Mouse (Mus musculus): Measurements from ENCODE around the gene Mrc2.

Mrc2 gene

DNA sequence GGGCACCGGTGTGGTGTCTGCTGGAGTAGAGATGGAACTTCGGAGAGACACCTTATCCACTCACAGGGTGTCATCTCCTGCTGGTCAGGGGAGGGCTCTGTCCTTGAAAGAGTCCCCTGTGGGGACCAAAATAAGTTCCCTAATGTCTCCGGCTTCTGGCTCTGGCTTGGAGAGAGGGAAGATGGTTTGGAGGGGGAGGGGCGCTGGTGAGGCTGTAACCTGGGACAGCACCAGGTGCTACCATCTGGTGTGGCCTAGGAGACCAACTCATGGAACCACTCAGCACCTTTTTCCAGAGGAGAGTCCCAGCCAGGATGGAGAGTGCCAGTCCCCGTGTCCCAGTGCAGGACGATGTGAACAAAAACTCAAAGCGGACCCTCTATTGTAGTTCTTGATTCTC lies 58.2 kb downstream of the Mrc2 start:
- no peak for DNase-seq

DNA sequence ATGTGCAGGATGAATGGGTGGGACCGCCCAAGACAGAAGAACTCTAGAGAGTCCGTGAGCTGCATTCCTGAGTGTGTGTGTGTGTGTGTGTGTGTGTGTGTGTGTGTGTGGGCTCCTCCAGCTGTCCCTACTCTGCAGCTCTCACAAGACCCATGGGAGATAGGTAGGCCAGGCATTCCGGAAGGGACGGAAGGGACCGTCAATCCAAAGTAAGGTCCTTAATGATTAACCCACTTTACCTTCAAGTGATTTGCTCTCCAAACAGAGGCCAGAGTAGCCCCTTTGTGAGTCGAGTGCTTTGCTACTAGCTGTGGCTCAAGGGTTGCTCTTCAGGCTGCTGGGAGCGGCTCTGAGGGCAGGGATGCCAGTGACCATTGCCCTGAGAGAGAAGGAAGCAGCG lies 59.7 kb downstream of the Mrc2 start:
- DNase-seq = peak; percentile 37 to 56

DNA sequence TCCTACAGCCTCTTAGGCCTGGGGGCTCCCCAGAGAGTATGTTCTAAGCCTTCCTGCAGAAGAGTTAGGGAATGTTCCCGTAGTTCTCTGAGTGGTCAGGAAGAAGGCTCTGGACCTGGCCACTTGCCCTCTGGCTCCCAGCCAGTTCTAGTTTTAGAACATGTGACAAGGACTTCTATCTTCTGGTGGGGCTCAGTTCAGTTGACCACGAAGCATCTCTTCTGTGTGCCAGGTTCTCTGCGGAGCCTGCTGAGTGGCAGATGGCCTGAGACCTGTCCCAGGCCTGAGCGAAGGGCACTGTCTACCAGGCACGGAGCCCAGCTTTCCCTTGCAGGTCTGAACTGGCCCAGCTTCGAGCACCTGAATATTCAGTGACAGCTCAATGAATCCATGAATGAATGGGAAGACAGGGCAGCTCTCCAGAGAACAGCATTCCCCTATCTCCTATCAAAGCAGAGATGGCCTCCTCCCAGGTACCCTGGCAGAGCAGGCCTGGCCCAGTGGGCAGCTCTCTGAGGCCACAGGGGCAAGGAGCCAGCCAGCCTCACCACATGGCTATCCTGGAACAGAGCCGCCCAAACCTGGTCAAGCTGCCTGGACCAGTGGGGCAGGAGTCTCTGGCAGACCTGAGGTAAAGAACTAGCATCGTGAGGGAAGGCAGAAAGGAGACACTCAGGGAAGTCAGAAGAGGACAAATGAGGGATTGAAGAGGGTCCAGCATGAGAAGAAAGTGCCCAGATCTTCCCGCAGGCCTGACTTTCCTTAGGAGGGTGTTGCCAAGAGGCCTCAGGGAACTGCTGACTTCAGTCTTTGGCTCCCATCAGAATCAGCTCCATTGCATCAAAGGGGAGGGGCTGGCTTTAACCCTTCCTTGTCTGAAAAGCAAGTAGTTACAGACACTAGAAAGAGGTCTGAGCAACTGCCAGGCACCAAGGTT lies 60.8 kb downstream of the Mrc2 start:
- peak; percentile 96 for DNase-seq

DNA sequence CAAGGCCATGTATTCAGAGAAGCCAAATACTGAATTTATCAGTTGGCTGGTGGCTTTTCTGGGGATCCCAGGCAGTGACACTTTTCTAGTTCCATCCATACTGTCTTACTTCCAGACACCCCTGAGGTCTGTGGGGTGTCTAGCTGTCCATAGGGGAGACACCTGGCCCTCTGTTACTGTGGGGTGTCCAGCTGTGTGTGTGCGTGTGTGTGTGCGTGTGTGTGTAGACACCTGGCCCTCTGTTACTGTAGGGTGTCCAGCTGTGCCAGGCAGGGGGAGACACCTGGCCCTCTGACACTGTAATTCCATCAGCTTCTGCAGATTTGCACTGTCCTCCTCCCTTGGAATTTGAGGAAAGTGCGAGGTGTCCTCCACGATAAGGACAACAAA lies 61.4 kb downstream of the Mrc2 start:
- no peak for DNase-seq

- DNase-seq = no peak
Measured at GRCm38 (mm10) chr11:105356301-105356700, 63.9 kb downstream of the Mrc2 start.

DNA sequence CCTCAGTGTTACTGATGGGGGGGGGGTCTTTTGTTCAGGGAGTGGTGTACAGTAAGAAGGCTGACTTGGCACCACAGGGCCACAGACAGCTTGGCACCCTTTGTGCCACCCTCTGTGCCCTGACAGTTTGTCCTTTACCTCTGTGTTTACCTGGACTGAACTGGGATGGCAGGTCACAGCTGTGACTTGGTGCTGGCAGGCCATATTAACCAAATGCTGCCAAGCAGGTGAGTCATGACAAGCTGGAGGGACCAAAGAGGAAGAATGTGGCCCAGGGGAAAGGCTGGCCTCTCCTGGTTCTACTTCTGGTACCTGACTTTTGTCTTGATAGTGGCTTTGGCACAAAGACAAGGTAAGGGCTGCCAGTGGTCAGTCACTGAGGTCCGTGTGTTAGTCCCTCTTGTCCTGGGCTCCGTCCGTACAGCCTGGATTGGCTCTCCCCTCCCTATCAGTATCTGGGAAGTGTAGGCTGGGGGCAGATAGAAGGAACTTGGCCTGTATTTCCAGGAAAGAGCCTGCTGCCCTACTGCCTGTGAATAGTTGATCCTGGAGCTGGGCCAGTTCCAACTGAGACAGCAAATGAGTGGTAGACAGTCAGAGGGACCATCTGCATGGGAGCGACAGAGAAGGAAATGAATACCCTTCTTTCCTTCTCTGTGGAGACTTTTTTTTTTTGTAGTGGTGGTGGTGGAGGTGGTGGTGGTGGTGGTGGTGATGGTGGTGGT lies 69.8 kb downstream of the Mrc2 start:
- DNase-seq = no peak

GRCm38 (mm10) chr11:105362946-105363597 lies 70.6 kb downstream of the Mrc2 start:
- DNase-seq = peak; percentile 73 to 95

- DNase-seq = peak; percentile 70 to 80
Measured at GRCm38 (mm10) chr11:105363598-105364385, 71.3 kb downstream of the Mrc2 start.

DNA sequence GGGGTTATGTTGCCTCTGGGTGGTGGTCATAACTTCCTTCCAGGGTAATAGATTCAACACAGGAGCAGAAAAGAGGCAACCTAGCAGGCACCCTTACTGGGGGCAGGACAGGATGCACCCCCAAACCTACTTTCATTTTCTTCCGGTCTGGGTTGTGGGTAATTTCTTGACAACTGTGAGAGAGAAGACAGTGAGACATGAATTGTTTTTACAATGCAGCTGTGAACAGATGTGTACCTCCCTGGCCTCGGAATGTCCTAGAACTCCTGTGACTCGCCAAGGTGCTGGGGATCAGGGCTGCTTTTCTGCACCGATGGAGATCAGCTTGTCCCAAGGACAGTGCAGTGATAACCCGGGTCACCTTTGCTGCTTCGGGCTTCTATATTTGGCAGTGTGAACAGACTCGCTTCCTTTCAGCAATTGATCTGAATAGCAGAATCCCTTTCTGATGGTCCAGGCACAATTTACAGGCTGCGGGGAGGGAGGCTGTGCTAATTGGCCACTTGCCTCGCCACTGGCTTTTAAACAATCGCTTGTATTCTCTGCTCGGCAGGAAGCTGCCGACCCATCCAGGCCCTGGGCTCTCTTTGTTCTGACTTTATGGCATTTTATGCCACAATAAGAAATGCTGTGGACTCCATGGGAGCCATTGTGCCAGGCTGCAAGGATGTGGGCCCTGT lies 72.1 kb downstream of the Mrc2 start:
- peak in 1 of 2 experiments; percentile 55 for DNase-seq

DNA sequence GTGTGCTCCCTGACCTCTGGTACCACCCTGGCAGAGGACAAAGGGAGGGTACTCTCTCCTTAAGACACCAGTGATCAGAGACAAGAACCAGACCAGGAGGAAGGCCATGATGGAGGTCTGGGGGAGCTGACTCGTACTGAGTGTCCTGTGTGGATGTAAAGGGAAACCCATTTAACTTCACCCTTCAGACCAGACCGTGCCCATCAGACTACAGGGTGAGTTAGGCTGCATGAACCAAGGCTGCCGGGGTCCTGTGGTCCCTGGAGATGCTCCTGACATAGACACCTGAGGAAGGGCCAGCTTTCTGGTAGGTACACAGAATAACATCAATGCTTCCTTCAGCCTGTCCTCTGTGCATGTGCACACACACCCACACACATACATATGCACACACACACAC lies 73.2 kb downstream of the Mrc2 start:
- no peak for DNase-seq

DNA sequence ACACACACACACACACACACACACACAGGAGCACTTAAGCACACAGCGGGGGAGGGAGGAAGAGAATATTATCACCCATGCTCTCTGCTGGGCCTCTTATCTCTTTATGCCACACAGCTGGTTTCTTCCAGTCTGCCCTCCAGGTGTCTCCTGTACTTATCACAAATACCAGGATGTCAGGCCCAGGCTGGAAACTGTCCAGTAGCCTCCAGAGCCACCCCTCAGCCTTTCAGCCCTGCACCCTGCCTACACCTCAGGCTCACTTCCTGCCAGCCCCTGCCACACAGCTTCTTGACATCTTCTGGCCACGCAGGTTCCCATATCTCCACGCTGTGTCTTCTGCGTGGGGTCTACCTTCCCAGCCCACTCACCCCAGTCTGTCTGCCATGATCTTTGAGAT lies 73.6 kb downstream of the Mrc2 start:
- DNase-seq = no peak

GRCm38 (mm10) chr11:105367163-105367562 lies 74.7 kb downstream of the Mrc2 start:
- DNase-seq = no peak

GRCm38 (mm10) chr11:105368833-105369232 lies 76.4 kb downstream of the Mrc2 start:
- no peak for DNase-seq

GRCm38 (mm10) chr11:105369526-105370386 lies 77.3 kb downstream of the Mrc2 start:
- peak in 1 of 2 experiments; percentile 54 for DNase-seq

- DNase-seq = peak; percentile 68 to 78
Measured at GRCm38 (mm10) chr11:105371818-105372217, 79.4 kb downstream of the Mrc2 start.

DNA sequence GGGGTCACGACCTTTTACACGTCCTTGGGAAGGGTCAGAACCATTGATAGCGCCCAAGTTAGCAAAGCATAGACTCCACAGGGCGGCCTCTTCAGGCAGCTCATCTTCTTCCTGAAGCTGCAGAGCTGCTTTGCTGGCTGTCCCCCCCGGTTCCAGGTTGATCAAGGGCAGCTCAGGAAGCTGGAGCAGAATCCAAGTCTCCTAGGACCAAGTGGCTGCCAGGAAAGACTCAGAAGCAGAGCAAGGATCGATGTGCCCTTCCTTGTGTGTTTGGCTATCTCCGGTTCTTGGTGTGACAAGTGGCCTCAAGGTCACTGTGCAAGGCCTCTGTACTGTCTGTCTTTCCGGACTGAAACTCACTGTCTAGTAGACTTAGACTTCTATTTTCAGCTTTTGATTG lies 81.4 kb downstream of the Mrc2 start:
- peak; percentile 50 to 67 for DNase-seq

GRCm38 (mm10) chr11:105374526-105375175 lies 82.2 kb downstream of the Mrc2 start:
- no peak for DNase-seq

- DNase-seq = peak; percentile 42 to 54
Measured at GRCm38 (mm10) chr11:105375821-105376235, 83.4 kb downstream of the Mrc2 start.

DNA sequence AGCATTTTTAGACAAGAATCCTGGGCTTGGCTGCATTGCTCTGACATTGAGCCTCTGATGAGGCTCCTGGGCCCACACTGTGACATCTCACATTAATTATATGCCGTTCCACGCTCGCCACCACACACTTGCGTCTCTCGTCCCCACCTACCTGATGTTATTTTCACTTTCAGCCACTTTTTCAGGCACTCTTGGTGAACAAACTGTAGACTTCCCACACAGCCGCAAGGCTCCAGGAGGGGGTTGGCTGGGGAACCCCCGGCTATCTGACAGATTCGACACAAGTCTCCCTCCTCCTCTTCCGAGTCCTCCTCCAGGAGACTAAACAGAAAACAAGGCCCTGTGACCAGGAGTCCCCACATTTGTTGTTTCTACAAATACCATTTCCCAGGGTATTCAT lies 92.8 kb downstream of the Mrc2 start:
- DNase-seq = no peak

GRCm38 (mm10) chr11:105388636-105389035 lies 96.2 kb downstream of the Mrc2 start:
- no peak for DNase-seq

Data from kidney, postnatal 36 days (tissue).